Mouse (Mus musculus) 3134 (cell line): Measurements from ENCODE around the gene Faap24.

Experiments used
- DNase-seq: peaks from one replicate; pipeline ENCODE4 v3.0.0-alpha.2; 2011; ENCODE audit warnings: low spot score; ENCODE audit not compliant: insufficient read length; ENCODE audit errors: extremely low read depth

The Faap24 gene

GRCm38 (mm10) chr7:35372483-35373017 is 24.1 kb downstream of the Faap24 start:
- no peak for DNase-seq

- no peak for DNase-seq
Observed at GRCm38 (mm10) chr7:35371096-35371495, 25.5 kb downstream of the Faap24 start.

- no peak for DNase-seq
Observed at GRCm38 (mm10) chr7:35365161-35365910, 31.3 kb downstream of the Faap24 start.

GRCm38 (mm10) chr7:35362868-35363267 is 33.8 kb downstream of the Faap24 start:
- DNase-seq, result peak; percentile 29

GRCm38 (mm10) chr7:35362253-35362652 is 34.4 kb downstream of the Faap24 start:
- no peak for DNase-seq

- DNase-seq, result no peak
Observed at GRCm38 (mm10) chr7:35357621-35358020, 39.0 kb downstream of the Faap24 start.

GRCm38 (mm10) chr7:35355303-35355872 is 41.2 kb downstream of the Faap24 start:
- no peak for DNase-seq

GRCm38 (mm10) chr7:35353306-35353705 is 43.3 kb downstream of the Faap24 start:
- no peak for DNase-seq

GRCm38 (mm10) chr7:35351155-35351554 is 45.5 kb downstream of the Faap24 start:
- no peak for DNase-seq

GRCm38 (mm10) chr7:35349886-35350684 is 46.6 kb downstream of the Faap24 start:
- DNase-seq, result no peak

GRCm38 (mm10) chr7:35349022-35349421 is 47.6 kb downstream of the Faap24 start:
- DNase-seq, result peak; percentile 61

- no peak for DNase-seq
Observed at GRCm38 (mm10) chr7:35347918-35348700, 48.5 kb downstream of the Faap24 start.

GRCm38 (mm10) chr7:35344785-35345330 is 51.8 kb downstream of the Faap24 start:
- DNase-seq, result peak; percentile 26

- no peak for DNase-seq
Observed at GRCm38 (mm10) chr7:35342498-35342897, 54.1 kb downstream of the Faap24 start.
